Mouse (Mus musculus): ENCODE measurements around the gene Kitl.

Kitl gene

DNA sequence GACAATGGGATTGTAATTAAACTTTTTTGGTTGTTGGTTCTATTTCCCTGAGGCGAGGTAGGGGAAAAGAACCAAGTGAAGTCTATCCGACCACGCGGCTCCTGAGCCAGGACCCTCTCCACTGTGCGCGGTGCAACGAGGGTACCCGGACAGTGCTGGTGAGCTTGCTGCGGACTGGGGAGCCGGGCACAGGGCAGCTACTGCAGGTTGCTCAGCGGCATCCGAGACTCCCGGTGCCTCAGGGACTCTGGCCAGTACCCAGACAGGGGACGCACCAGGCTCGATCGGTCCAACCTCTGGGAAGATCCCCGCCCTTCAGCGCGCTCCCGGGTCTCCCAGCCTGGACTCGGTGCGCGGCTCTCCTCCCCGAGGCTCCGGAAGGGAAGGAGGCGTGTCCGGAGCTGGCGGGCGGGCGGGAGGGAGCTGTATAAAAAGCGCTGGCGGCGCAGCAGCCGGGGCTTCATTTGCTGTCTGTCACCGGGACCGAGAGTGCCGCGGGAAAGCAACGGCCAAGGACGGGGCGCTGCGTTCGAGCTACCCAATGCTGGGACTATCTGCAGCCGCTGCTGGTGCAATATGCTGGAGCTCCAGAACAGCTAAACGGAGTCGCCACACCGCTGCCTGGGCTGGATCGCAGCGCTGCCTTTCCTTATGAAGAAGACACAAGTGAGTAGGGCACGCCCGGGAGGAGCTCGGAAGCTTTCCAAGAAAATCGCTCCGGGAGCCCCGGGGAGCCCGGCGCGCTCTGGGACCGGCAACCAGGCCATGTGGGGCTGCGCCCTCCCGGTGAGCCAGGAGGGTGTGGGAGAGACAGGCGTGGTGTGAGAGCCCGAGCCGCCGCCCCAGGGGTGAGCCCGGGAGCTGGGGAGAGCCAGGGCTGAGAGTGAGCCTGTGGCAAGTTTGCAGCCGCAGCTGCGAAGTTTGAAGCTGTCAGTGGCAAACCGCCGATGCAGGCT, at the start of gene Kitl:
Kitl (plus strand) TSS at position 261 of the 956 bp plus-strand sequence.
- peak; percentile 77 for DNase-seq (ENCODE audit: low spot score)

DNA sequence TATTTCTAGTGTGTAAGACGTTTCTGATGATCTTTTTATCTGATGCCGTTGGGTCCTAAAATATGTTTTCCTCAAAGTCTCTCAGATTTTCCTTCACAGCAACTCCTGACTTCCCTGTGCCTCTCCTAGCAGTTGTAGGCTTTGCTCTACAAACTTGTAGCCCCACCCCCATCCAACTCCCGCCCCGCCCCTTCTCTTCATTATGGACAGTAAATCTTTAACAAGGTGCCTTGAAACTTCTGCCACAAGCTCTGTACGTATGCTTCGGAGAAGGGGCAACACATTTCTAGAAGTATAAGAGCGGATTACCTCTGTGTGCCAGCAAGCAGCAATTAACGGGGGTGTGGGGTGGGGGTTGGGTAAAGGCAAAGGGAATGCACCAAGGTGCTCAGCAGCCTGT, 42.6 kb upstream of the Kitl start:
- DNase-seq (ENCODE audit: low spot score), result no peak

GRCm38 (mm10) chr10:99980096-99980495, 35.3 kb upstream of the Kitl start:
- no peak for DNase-seq (ENCODE audit: low spot score)

DNA sequence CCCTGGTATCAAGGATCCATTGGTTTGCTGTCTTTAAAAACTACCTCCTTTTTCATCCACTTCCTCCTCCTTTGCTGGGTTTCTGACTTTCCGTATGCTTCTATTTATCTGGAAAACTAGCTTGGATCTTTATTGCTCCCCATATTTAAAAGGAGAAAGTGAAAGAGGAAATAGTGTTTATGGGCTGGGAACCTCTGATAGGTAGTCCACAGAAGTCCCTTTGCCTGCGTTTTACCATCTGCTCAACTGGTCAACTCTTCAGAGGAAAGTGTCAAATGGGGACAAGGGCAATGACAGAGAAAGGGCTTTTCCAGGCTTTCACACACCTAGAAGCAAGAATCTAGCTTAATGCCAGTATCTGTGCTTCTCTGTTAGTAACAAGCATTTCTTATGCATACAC, 34.5 kb upstream of the Kitl start:
- no peak for DNase-seq (ENCODE audit: low spot score)

- DNase-seq (ENCODE audit: low spot score), result no peak
These were observed 33.5 kb upstream of the Kitl start for GRCm38 (mm10) chr10:99981887-99982286.

- no peak for DNase-seq (ENCODE audit: low spot score)
These were observed 28.7 kb upstream of the Kitl start for GRCm38 (mm10) chr10:99986745-99987144.

DNA sequence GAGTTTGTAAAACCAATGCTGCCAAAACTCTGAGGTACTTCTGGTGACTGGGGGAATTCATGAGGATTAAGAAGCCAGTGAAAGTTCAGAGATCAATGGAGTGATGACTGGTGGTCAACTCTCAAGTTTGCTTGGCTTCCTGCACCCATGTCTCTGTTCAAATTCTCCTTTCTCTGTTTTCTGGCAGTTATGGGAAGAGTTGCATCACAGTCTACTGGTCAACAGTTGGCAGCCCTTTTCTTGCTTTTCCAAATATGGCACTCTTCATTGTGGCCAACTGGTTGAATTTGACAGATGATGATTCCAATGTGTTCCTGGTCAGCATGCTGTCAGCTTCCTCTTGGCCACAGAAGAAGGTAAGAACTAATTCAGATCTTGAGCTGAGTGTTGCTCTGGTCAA, 25.7 kb upstream of the Kitl start:
- DNase-seq (ENCODE audit: low spot score), result no peak

DNA sequence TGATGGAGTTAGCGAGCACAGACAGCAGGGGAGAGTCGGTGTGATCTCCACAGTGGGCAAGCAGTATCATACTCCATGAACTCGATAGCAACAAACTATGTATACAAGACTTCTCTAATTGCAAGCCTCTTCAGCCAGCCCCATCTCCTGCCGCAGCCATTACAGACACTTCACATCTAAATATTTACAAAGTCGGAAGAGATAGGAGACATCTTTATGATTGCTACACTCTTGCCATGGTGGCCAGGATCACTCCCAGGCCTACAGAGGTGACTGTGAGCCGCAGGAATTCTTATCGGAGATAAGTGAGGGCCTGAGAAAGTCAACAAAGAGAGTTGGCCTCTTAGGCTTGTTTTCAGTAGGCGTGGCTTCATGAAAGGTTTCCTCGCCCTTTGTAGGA, 23.3 kb upstream of the Kitl start:
- no peak for DNase-seq (ENCODE audit: low spot score)

GRCm38 (mm10) chr10:100001452-100001851, 14.0 kb upstream of the Kitl start:
- no peak for DNase-seq (ENCODE audit: low spot score)

- DNase-seq (ENCODE audit: low spot score), result no peak
These were observed 11.6 kb upstream of the Kitl start for GRCm38 (mm10) chr10:100003797-100004196.

DNA sequence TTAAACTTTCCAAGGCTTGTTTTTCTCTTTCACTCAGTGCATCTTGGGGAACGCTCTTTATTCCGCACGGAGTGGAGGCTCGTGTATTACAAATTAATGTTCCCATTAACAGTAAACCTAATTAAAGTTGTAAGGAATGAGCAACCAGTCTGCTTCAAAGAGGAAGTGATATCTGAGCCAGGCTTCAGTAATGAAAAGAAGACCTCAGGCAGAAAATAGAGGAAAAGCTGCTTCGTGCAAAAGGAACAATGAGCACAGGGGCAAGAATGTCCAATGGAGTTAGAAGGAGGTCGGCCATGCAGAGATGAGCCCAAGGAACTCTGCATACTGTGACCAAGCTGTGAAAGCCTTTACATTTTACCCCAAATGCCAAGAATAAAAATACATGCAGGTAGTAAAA, 5.7 kb upstream of the Kitl start:
- DNase-seq (ENCODE audit: low spot score), result peak; percentile 24

GRCm38 (mm10) chr10:100010291-100010690, 5.1 kb upstream of the Kitl start:
- no peak for DNase-seq (ENCODE audit: low spot score)

DNA sequence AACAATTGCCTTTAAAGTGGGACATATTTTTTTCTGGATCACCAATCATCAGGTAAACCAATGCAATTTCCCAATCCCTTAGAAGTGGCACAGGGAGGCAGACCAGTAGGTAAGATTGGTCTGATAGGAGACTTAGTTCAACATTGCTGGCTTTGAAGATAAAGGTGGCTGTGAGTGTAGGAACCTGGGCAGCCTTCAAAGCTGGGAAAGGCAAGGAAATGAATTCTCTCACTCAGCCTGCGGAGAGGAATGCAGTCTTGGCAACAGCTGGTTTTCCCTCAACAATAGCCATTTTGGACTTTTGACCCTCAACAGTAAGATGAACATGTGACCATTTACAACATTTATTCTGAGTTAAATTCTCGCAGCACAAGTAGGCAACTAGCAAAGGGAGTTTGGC, 1.3 kb upstream of the Kitl start:
- no peak for DNase-seq (ENCODE audit: low spot score)

DNA sequence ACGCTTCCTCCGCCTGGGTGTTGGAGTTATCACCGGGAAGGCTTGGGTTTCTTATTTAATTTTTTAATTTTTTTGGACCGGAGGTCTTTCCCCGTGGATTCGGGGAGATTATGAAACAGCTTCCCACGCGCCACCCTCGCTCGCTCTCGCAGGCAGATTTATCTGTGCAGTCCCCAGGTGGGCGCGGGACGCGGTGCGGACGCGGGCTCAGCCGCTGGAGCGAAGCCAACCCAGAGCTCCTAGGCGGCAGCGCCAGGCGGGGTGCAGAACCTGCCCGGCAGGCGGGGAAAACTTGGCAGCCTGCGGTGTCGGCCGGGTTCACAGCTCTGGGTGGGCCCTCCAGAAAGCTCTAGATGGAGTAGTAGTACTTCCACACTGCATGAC, 888 bp downstream of the Kitl start:
- peak; percentile 39 for DNase-seq (ENCODE audit: low spot score)

- no peak for DNase-seq (ENCODE audit: low spot score)
These were observed 1.7 kb downstream of the Kitl start for GRCm38 (mm10) chr10:100016941-100017770.

DNA sequence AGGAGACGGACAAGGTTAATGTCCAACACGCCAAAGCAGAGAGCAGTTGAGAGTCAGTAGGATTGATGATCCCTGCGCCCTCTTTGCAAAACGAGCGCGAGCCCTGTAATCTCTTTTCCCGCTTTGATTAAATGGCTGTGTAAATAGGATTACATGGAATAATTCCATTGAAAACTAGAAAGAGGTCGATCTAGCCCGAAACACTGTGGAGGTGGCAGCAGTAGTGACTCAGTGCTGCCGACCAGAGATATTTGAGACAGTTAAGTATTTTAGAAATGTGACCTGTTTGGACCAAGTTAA, 2.3 kb downstream of the Kitl start:
- DNase-seq (ENCODE audit: low spot score), result peak; percentile 28

DNA sequence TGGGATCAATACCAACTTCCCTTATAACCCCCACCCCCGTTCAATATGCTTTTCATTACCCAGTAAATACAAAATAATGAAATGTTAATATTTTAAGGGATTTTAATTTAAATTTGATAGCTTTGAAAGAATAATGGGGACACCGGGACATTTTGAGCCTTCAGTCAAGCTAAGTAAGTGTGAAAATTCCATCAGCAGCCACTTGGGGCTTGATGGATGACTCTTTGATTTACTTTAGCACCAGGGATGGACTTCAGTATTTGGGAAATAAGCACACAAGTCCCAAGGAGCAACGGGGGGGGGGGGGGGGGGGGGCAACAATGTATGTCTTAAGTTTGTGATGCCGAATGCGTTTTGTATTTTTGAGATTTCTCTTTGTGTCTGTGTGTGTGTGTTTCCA, 3.1 kb downstream of the Kitl start:
- DNase-seq (ENCODE audit: low spot score), result peak; percentile 31

DNA sequence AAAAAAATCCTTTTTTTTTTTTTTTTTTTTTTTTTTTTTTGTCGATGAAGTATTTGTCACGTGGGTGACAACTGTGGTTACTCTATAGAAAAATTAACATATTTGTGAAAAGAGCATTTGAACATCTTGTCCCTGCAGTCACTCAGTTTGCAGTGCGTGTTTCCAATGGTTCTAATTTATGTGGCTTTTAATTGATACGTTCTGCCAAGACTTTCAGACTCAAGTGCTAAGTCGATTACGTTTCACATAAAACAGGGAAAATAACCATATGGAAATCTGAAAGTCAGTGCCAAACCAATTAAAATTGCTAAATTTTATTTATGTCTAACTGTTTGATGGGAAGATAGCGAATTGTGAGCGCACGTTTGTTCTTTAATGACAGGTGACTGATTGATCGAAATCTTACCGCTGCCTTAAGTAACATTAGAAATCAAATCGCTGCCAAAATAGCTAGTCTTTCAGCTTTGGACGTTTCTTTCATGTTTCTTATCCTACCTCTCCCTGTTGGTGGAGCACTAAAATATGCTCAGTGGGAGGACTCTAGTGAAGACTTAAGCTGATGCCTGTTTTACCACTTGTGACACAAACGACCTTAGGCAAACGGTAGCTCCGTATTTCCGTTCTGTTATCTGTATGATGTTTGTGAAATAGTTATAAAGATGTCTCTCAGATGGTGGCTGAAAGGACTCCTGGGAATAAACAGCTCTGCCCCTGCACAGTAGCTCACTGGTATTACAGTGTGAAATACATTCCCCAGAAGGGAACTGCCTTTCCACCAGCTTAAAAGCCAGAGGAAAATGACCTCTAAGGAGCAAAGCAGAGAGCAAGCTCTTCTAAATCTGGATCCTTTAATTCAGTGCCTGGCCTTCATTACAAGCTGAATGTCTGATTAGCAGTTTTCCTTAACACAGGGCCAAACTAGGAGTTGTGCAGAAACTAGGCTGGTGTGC, 4.1 kb downstream of the Kitl start:
- DNase-seq (ENCODE audit: low spot score), result no peak

GRCm38 (mm10) chr10:100022090-100022834, 6.8 kb downstream of the Kitl start:
- no peak for DNase-seq (ENCODE audit: low spot score)

GRCm38 (mm10) chr10:100022835-100023093, 7.3 kb downstream of the Kitl start:
- no peak for DNase-seq (ENCODE audit: low spot score)

- no peak for DNase-seq (ENCODE audit: low spot score)
These were observed 10.2 kb downstream of the Kitl start for GRCm38 (mm10) chr10:100025665-100026064.

GRCm38 (mm10) chr10:100026778-100027177, 11.3 kb downstream of the Kitl start:
- no peak for DNase-seq (ENCODE audit: low spot score)

All from retina, embryonic 14.5 days (tissue).